Mouse (Mus musculus) left cerebral cortex, postnatal 36 days (tissue): ENCODE measurements around the gene Prss56. TPM values are rescaled to one million over a fixed set of nuclear protein-coding genes. Genes with fewer than 3 reads are reported as not detected.

Experiments
- DNase-seq, 2 experiments: peaks; one replicate each; pipeline ENCODE4 v3.0.0; 2021 to 2022; ENCODE audit warnings: low spot score in 2 of 2, mixed read lengths in 1 of 2
- intact Hi-C: fragments of 180-260 bp; cut with DNase I; formaldehyde crosslinking; loops from one replicate; pipeline ENCODE4 v1.15.1; 2025
- total RNA-seq, 2 experiments: library from RNA; stranded (reverse); gene quantifications; 2 replicates each; pipeline ENCODE4 v1.2.3; 2021

Prss56 gene
- under 1 TPM; 0.88 to 0.89 TPM for total RNA-seq

GRCm38 (mm10) chr1:87183013-87183412, at the start of gene Prss56:
Prss56 (plus strand) TSS chr1:87183313.
- intact Hi-C loops = no loop called here
- DNase-seq = no peak

- DNase-seq = no peak
- intact Hi-C loops = no loop called here
These were observed 41.6 kb upstream of the Prss56 start for GRCm38 (mm10) chr1:87141550-87141949.

GRCm38 (mm10) chr1:87142456-87142855, 40.7 kb upstream of the Prss56 start:
- no peak for DNase-seq
- intact Hi-C loops = no loop called here

GRCm38 (mm10) chr1:87143141-87143540, 40.0 kb upstream of the Prss56 start:
- intact Hi-C loops = no loop called here

GRCm38 (mm10) chr1:87149422-87149821, 33.7 kb upstream of the Prss56 start:
- DNase-seq = no peak
- intact Hi-C loops = no loop called here

More at GRCm38 (mm10) chr1:87143141-87143540, 40.0 kb upstream of the Prss56 start:
- DNase-seq = no peak

GRCm38 (mm10) chr1:87151286-87151685, 31.8 kb upstream of the Prss56 start:
- intact Hi-C loops = no loop called here
- no peak for DNase-seq

- intact Hi-C loops = no loop called here
- DNase-seq = no peak
These were observed 29.2 kb upstream of the Prss56 start for GRCm38 (mm10) chr1:87153776-87154500.

GRCm38 (mm10) chr1:87154501-87155120, 28.5 kb upstream of the Prss56 start:
- no peak for DNase-seq
- intact Hi-C loops = no loop called here

- peak; percentile 18 to 35 for DNase-seq
- intact Hi-C loops = no loop called here
These were observed 27.4 kb upstream of the Prss56 start for GRCm38 (mm10) chr1:87155531-87156198.

- no peak for DNase-seq
- intact Hi-C loops = no loop called here
These were observed 26.9 kb upstream of the Prss56 start, which contains the start of gene Ecel1 for GRCm38 (mm10) chr1:87156199-87156587. Ecel1 (minus strand) TSS chr1:87156521.

- intact Hi-C loops = no loop called here
- no peak for DNase-seq
These were observed 23.7 kb upstream of the Prss56 start for GRCm38 (mm10) chr1:87159396-87159795.

- DNase-seq = no peak
These were observed 18.8 kb upstream of the Prss56 start for GRCm38 (mm10) chr1:87164164-87164795.

GRCm38 (mm10) chr1:87164796-87165184, 18.3 kb upstream of the Prss56 start:
- intact Hi-C loops = no loop called here

More at GRCm38 (mm10) chr1:87164164-87164795, 18.8 kb upstream of the Prss56 start:
- intact Hi-C loops = no loop called here

GRCm38 (mm10) chr1:87170458-87170857, 12.7 kb upstream of the Prss56 start:
- intact Hi-C loops = no loop called here
- DNase-seq = no peak

More at GRCm38 (mm10) chr1:87164796-87165184, 18.3 kb upstream of the Prss56 start:
- DNase-seq = no peak

GRCm38 (mm10) chr1:87171312-87171711, 11.8 kb upstream of the Prss56 start:
- DNase-seq = no peak
- intact Hi-C loops = no loop called here

- no peak for DNase-seq
- intact Hi-C loops = no loop called here
These were observed 10.8 kb upstream of the Prss56 start for GRCm38 (mm10) chr1:87172316-87172715.

- intact Hi-C loops = no loop called here
- DNase-seq = peak; percentile 43 to 50
These were observed 8.8 kb upstream of the Prss56 start for GRCm38 (mm10) chr1:87174006-87174955.

GRCm38 (mm10) chr1:87175852-87176292, 7.2 kb upstream of the Prss56 start:
- DNase-seq = peak; percentile 21 to 28
- intact Hi-C loops = no loop called here

GRCm38 (mm10) chr1:87180896-87181295, 2.2 kb upstream of the Prss56 start:
- DNase-seq = no peak
- intact Hi-C loops = no loop called here
